Mouse (Mus musculus) kidney, postnatal 0 days (tissue): ENCODE measurements around the gene Cfap69. TPM values are rescaled to one million over a fixed set of nuclear protein-coding genes. Genes with fewer than 3 reads are reported as not detected.
"Not testable (repeated sequence)": the region's sequence is repeated elsewhere in the genome, so short reads cannot be mapped to it uniquely, and the experiment has no call there.

Experiments
- ATAC-seq: fragments of 200-750 bp; cut with Nextera tagmentation; replicated peaks from 2 replicates; pipeline ENCODE4 v1.8.0; 2017; ENCODE audit warnings: low read depth, moderate number of reproducible peaks, moderate TSS enrichment, moderate library complexity; ENCODE audit not compliant: low FRiP score
- DNase-seq: peaks from one replicate; pipeline ENCODE4 v3.0.0-alpha.2; 2016; ENCODE audit warnings: low spot score
- H3K27ac ChIP-seq: fragments of 300-500 bp; sonication (generic); 2 replicates; pipeline ENCODE4 v1.5.1; 2014; ENCODE audit warnings: mild to moderate bottlenecking
- H3K27me3 ChIP-seq: fragments of 300-500 bp; sonication (generic); 2 replicates; pipeline ENCODE4 v1.6.1; 2014; ENCODE audit warnings: low read length, mixed read lengths; ENCODE audit not compliant: insufficient read depth
- H3K36me3 ChIP-seq: fragments of 300-500 bp; sonication (generic); 2 replicates; pipeline ENCODE4 v1.6.1; 2014; ENCODE audit warnings: low read length, mixed read lengths; ENCODE audit not compliant: insufficient read depth
- H3K4me1 ChIP-seq: fragments of 300-500 bp; sonication (generic); replicated peaks from 2 replicates; pipeline ENCODE4 v1.6.1; 2014; ENCODE audit warnings: antibody characterized with exemption, low read length, mixed read lengths; ENCODE audit not compliant: insufficient read depth
- H3K4me2 ChIP-seq: fragments of 300-500 bp; sonication (generic); 2 replicates; pipeline ENCODE4 v1.6.1; 2014; ENCODE audit warnings: mild to moderate bottlenecking, low read length, moderate library complexity, mixed read lengths
- H3K4me3 ChIP-seq: fragments of 300-500 bp; sonication (generic); replicated peaks from 2 replicates; pipeline ENCODE4 v1.5.1; 2014; ENCODE audit warnings: low read depth, low read length
- H3K9ac ChIP-seq: fragments of 300-500 bp; sonication (generic); 2 replicates; pipeline ENCODE4 v1.6.1; 2014; ENCODE audit warnings: low read depth, low read length
- H3K9me3 ChIP-seq: fragments of 300-500 bp; sonication (generic); replicated peaks from 2 replicates; pipeline ENCODE4 v1.6.1; 2016; ENCODE audit warnings: low read length, inconsistent platforms, mixed read lengths
- CTCF ChIP-seq: IDR thresholded peaks from 2 replicates; pipeline ENCODE4 v1.5.1; 2016; ENCODE audit warnings: antibody characterized with exemption, low read depth, mild to moderate bottlenecking, moderate library complexity
- WGBS: fragments of 180-500 bp; shearing (Covaris S2); extraction: QIAGEN DNeasy Blood & Tissue Kit; methylation state at CpG from one replicate; pipeline ENCODE4 v1.1.7; 2014; 5-methylcytosine and 5-hydroxymethylcytosine counted together
- polyA plus RNA-seq: library from polyadenylated mRNA; unstranded; fragments of >200 nt; fragmentation: Nextera tagmentation; extraction: Ambion mirVana; gene quantifications from 2 replicates; pipeline ENCODE4 v1.2.1, GENCODE M21; 2015

Gene Cfap69
- polyA plus RNA-seq, 1 experiment from 2014 or later = 1.6 TPM

- H3K27ac ChIP-seq = no peak overlapping the region
- no peak overlapping the region for H3K4me2 ChIP-seq
- H3K9ac ChIP-seq = no peak overlapping the region
- DNase-seq = peak; percentile 56
- no peaks in the 10 kb centered on the region for H3K27me3 ChIP-seq
- no peaks in the 10 kb centered on the region for H3K4me1 ChIP-seq
- WGBS = 8% methylated on average over 1 of the region's 1 CpGs
- peak; percentile 49 for TF ChIP-seq CTCF
- no peaks in the 10 kb centered on the region for H3K36me3 ChIP-seq
- H3K4me3 ChIP-seq = no peak overlapping the region
- ATAC-seq = peak; percentile 71
- no peaks in the 10 kb centered on the region for H3K9me3 ChIP-seq
Measured at GRCm38 (mm10) chr5:5686973-5687372, 22.9 kb upstream of the Cfap69 start.

GRCm38 (mm10) chr5:5684946-5685345 lies 20.9 kb upstream of the Cfap69 start:
- not testable (repeated sequence) for DNase-seq, H3K9ac ChIP-seq, H3K4me3 ChIP-seq, H3K36me3 ChIP-seq, ATAC-seq, H3K4me2 ChIP-seq, H3K27me3 ChIP-seq, H3K9me3 ChIP-seq, H3K4me1 ChIP-seq, H3K27ac ChIP-seq
- WGBS = 85% methylated on average over 2 of the region's 2 CpGs

GRCm38 (mm10) chr5:5683292-5683691 lies 19.3 kb upstream of the Cfap69 start:
- ATAC-seq (no peak), DNase-seq (no peak)
- Histone ChIP-seq H3K4me1 (no peaks in the 10 kb centered on the region), H3K27me3 (no peaks in the 10 kb centered on the region), H3K9me3 (no peaks in the 10 kb centered on the region), H3K4me2 (no peak overlapping the region), H3K9ac (no peak overlapping the region), H3K27ac (no peak overlapping the region), H3K36me3 (no peaks in the 10 kb centered on the region), H3K4me3 (no peak overlapping the region)
- no peak for TF ChIP-seq CTCF
- WGBS = 74% methylated on average over 4 of the region's 4 CpGs

- no peaks in the 10 kb centered on the region for H3K9me3 ChIP-seq
- DNase-seq (no peak), ATAC-seq (no peak)
- H3K4me2 ChIP-seq = no peak overlapping the region
- no peaks in the 10 kb centered on the region for H3K4me1 ChIP-seq
- no peaks in the 10 kb centered on the region for H3K36me3 ChIP-seq
- no peak overlapping the region for H3K4me3 ChIP-seq
- no peak for TF ChIP-seq CTCF
- no peaks in the 10 kb centered on the region for H3K27me3 ChIP-seq
- no peak overlapping the region for H3K9ac ChIP-seq
- no peak overlapping the region for H3K27ac ChIP-seq
Measured at GRCm38 (mm10) chr5:5679459-5679858, 15.4 kb upstream of the Cfap69 start.

GRCm38 (mm10) chr5:5676082-5676481 lies 12.0 kb upstream of the Cfap69 start:
- Histone ChIP-seq H3K27me3 (no peaks in the 10 kb centered on the region), H3K4me2 (no peak overlapping the region), H3K27ac (no peak overlapping the region), H3K36me3 (no peaks in the 10 kb centered on the region), H3K4me1 (no peaks in the 10 kb centered on the region), H3K9ac (no peak overlapping the region), H3K9me3 (no peaks in the 10 kb centered on the region), H3K4me3 (no peak overlapping the region)
- ATAC-seq = no peak
- DNase-seq = no peak
- 71% methylated on average over 3 of the region's 3 CpGs for WGBS
- TF ChIP-seq CTCF = no peak

- H3K4me1 ChIP-seq = no peaks in the 10 kb centered on the region
- 72% methylated on average over 7 of the region's 7 CpGs for WGBS
- H3K4me2 ChIP-seq = no peak overlapping the region
- ATAC-seq (no peak), DNase-seq (no peak)
- H3K36me3 ChIP-seq = no peaks in the 10 kb centered on the region
- no peak overlapping the region for H3K4me3 ChIP-seq
- TF ChIP-seq CTCF = no peak
- H3K27ac ChIP-seq = no peak overlapping the region
- H3K27me3 ChIP-seq = no peaks in the 10 kb centered on the region
- no peaks in the 10 kb centered on the region for H3K9me3 ChIP-seq
- no peak overlapping the region for H3K9ac ChIP-seq
Measured at GRCm38 (mm10) chr5:5668920-5669319, 4.9 kb upstream of the Cfap69 start.

GRCm38 (mm10) chr5:5664371-5664926 lies 410 bp upstream of the Cfap69 start:
- no peak for TF ChIP-seq CTCF
- ATAC-seq = no peak
- DNase-seq = no peak
- Histone ChIP-seq H3K27me3 (no peaks in the 10 kb centered on the region), H3K9ac (peak overlapping the region; percentile 52), H3K9me3 (no peaks in the 10 kb centered on the region), H3K27ac (no peak overlapping the region), H3K4me3 (peak overlapping the region; percentile 69), H3K4me2 (peak overlapping the region; percentile 97), H3K36me3 (no peaks in the 10 kb centered on the region), H3K4me1 (no peaks in the 10 kb centered on the region)
- WGBS = 49% methylated on average over 6 of the region's 6 CpGs
